Mouse (Mus musculus): Measurements from ENCODE around the gene Rbm44. TPM values are rescaled to one million over a fixed set of nuclear protein-coding genes. Genes with fewer than 3 reads are reported as not detected.

Rbm44 gene
- polyA plus RNA-seq, 1 experiment from 2014 or later: 0.39 TPM

DNA sequence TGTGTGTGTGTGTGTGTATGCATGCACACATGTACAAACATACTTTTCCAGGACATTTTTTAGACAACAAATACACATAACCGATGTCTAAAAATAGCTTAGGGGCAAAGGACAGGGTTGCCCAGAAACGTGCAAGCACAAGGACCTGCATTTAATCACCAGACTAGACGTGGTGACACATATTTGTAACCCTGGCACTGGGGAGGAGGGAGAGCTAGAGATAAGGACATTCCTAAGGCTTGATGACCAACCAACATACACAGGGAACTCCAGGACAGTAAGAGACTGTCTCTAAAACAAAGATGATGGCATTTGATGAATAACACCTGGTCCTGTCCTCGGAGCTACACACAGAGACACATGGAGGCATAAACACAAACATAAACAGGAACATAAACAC lies 35.6 kb upstream of the Rbm44 start:
- peaks cover 9% of the 10 kb centered on the region; the same call in 1 of the 2 replicates for H3K36me3 ChIP-seq (ENCODE audit: control insufficient read depth, insufficient read depth, low read length)
- no peak overlapping the region for H3K27ac ChIP-seq (ENCODE audit: low read depth, low read length)
- no peak overlapping the region for H3K4me3 ChIP-seq (ENCODE audit: low read depth, low read length)
- H3K27me3 ChIP-seq (ENCODE audit: control insufficient read depth, insufficient read depth, low read length): no peaks in the 10 kb centered on the region
- H3K4me1 ChIP-seq (ENCODE audit: control insufficient read depth, insufficient read depth, low read length): no peaks in the 10 kb centered on the region
- H3K9me3 ChIP-seq (ENCODE audit: control insufficient read depth, low read length): no peaks in the 10 kb centered on the region
- 77% methylated on average over 4 of the region's 4 CpGs for WGBS
- no peak overlapping the region for H3K4me2 ChIP-seq (ENCODE audit: low read depth, low read length)
- no peak for ATAC-seq (ENCODE audit: low read depth)
- H3K9ac ChIP-seq (replicated peaks; ENCODE audit: low read depth, low read length): no peak overlapping the region

DNA sequence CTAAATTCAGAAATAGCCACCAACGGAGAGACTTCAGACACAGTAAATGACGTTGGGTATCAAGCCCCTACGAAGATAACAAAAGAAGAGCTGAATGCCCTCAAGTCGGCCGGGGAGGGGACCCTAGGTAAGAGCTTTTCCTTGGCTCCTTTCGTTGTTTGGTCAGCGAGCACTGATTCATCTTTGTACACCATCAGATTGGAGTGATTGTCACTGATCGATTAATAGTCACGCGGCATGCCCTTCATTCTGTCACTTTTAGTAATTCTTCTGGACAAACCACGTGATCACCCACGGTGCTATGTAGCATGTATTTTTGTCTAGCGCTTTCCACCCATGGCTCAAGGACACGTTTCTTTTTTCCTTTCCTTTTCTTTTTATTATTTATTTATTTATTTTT lies 32.7 kb upstream of the Rbm44 start:
- Histone ChIP-seq H3K4me2 (ENCODE audit: low read depth, low read length) (no peak overlapping the region), H3K9me3 (ENCODE audit: control insufficient read depth, low read length) (no peaks in the 10 kb centered on the region), H3K27me3 (ENCODE audit: control insufficient read depth, insufficient read depth, low read length) (no peaks in the 10 kb centered on the region), H3K9ac (replicated peaks; ENCODE audit: low read depth, low read length) (no peak overlapping the region), H3K4me1 (ENCODE audit: control insufficient read depth, insufficient read depth, low read length) (no peaks in the 10 kb centered on the region), H3K27ac (ENCODE audit: low read depth, low read length) (no peak overlapping the region), H3K36me3 (ENCODE audit: control insufficient read depth, insufficient read depth, low read length) (peaks cover 12% of the 10 kb centered on the region; the same call in 1 of the 2 replicates), H3K4me3 (ENCODE audit: low read depth, low read length) (no peak overlapping the region)
- no peak for ATAC-seq (ENCODE audit: low read depth)
- WGBS: 96% methylated on average over 14 of the region's 14 CpGs

DNA sequence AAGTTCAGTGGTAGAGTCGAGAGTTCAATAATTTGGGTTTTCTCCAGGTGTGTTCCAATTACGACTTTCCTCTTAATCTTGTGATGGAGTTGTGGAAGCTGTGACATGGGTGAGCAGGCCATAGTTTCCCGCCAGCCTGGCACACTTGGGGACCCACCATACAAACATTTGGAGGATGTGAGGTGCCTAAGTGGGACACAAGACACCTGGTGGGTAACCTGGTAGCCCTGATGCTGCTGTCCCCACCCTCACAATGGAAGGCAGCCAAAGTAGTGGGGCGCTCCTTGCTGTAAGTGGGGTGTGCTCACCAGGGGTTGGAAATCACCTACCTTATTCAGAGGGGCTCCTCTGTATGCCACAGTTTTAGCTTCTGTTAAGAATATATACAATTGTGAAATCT lies 32.3 kb upstream of the Rbm44 start:
- Histone ChIP-seq H3K4me2 (ENCODE audit: low read depth, low read length) (no peak overlapping the region), H3K4me1 (ENCODE audit: control insufficient read depth, insufficient read depth, low read length) (no peaks in the 10 kb centered on the region), H3K9me3 (ENCODE audit: control insufficient read depth, low read length) (no peaks in the 10 kb centered on the region), H3K27ac (ENCODE audit: low read depth, low read length) (no peak overlapping the region), H3K27me3 (ENCODE audit: control insufficient read depth, insufficient read depth, low read length) (no peaks in the 10 kb centered on the region), H3K4me3 (ENCODE audit: low read depth, low read length) (no peak overlapping the region), H3K36me3 (ENCODE audit: control insufficient read depth, insufficient read depth, low read length) (peaks cover 12% of the 10 kb centered on the region; the same call in 1 of the 2 replicates), H3K9ac (replicated peaks; ENCODE audit: low read depth, low read length) (no peak overlapping the region)
- ATAC-seq (ENCODE audit: low read depth): no peak
- WGBS: 96% methylated on average over 4 of the region's 4 CpGs

DNA sequence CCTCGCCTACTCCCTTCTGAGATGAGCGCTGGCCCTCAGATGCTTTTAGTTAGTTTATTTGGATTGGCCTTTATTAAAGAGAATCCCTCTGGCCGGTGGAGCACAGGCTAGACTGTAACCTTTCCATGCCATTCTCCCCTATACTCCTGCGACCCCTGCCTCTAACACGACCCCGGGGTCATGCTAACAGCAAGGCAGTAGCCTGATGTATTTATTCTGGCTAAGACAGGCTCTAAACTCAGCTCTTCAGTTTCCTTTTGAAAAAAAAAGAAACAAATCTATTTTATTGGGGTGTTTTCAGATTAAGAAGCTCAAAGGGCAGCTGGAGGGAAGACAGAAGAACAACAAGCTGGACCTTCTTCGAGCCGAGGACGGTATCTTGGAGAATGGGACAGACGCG lies 22.8 kb upstream of the Rbm44 start:
- H3K36me3 ChIP-seq (ENCODE audit: control insufficient read depth, insufficient read depth, low read length): peaks cover 15% of the 10 kb centered on the region
- no peaks in the 10 kb centered on the region for H3K27me3 ChIP-seq (ENCODE audit: control insufficient read depth, insufficient read depth, low read length)
- H3K4me2 ChIP-seq (ENCODE audit: low read depth, low read length): no peak overlapping the region
- H3K4me3 ChIP-seq (ENCODE audit: low read depth, low read length): no peak overlapping the region
- no peak for ATAC-seq (ENCODE audit: low read depth)
- no peak overlapping the region for H3K9ac ChIP-seq (replicated peaks; ENCODE audit: low read depth, low read length)
- WGBS: 79% methylated on average over 11 of the region's 11 CpGs
- H3K27ac ChIP-seq (ENCODE audit: low read depth, low read length): no peak overlapping the region
- H3K9me3 ChIP-seq (ENCODE audit: control insufficient read depth, low read length): no peaks in the 10 kb centered on the region
- no peaks in the 10 kb centered on the region for H3K4me1 ChIP-seq (ENCODE audit: control insufficient read depth, insufficient read depth, low read length)

DNA sequence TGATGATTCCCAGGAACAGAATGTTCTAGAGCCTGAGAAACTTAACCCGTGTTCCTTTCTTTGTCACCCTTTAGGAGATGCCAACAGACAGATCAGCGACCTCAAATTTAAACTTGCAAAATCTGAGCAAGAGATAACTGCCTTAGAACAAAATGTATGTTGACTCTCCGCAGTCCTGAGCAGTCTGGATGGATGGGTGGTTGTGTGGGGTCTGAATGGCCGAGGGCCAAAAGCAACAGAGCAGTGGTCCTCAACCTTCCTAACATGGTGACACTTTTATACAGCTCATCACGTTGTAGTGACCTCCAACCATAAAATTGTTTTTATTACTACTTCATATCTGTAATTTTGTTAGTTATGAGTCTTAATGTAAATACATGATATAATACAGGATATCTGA lies 21.9 kb upstream of the Rbm44 start:
- Histone ChIP-seq H3K27me3 (ENCODE audit: control insufficient read depth, insufficient read depth, low read length) (no peaks in the 10 kb centered on the region), H3K9ac (replicated peaks; ENCODE audit: low read depth, low read length) (no peak overlapping the region), H3K27ac (ENCODE audit: low read depth, low read length) (no peak overlapping the region), H3K9me3 (ENCODE audit: control insufficient read depth, low read length) (no peaks in the 10 kb centered on the region), H3K4me1 (ENCODE audit: control insufficient read depth, insufficient read depth, low read length) (no peaks in the 10 kb centered on the region), H3K36me3 (ENCODE audit: control insufficient read depth, insufficient read depth, low read length) (peaks cover 15% of the 10 kb centered on the region), H3K4me2 (ENCODE audit: low read depth, low read length) (no peak overlapping the region), H3K4me3 (ENCODE audit: low read depth, low read length) (no peak overlapping the region)
- 93% methylated on average over 5 of the region's 5 CpGs for WGBS
- no peak for ATAC-seq (ENCODE audit: low read depth)

DNA sequence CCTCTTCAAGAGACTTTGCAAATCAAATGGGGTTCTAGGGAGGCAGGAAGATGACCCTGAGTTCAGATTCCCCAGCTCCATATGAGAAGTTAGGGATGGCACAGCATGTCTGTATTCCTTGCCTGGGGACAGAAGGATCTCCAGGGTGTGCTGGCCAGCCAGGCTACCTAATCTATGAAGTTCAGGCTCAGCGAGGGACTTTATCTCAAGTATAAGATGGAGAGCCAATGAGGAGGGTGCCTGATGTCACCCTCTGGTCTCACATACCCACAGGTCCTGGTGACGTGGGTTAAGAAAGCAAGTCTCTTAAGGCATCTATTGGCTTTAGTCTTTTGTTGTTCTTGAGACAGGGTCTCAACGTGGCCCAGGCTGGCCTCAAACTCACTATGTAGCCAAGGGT lies 21.4 kb upstream of the Rbm44 start:
- Histone ChIP-seq H3K9ac (replicated peaks; ENCODE audit: low read depth, low read length) (no peak overlapping the region), H3K4me1 (ENCODE audit: control insufficient read depth, insufficient read depth, low read length) (no peaks in the 10 kb centered on the region), H3K36me3 (ENCODE audit: control insufficient read depth, insufficient read depth, low read length) (peaks cover 15% of the 10 kb centered on the region), H3K27me3 (ENCODE audit: control insufficient read depth, insufficient read depth, low read length) (no peaks in the 10 kb centered on the region), H3K9me3 (ENCODE audit: control insufficient read depth, low read length) (no peaks in the 10 kb centered on the region), H3K4me2 (ENCODE audit: low read depth, low read length) (no peak overlapping the region), H3K4me3 (ENCODE audit: low read depth, low read length) (no peak overlapping the region), H3K27ac (ENCODE audit: low read depth, low read length) (no peak overlapping the region)
- 92% methylated on average over 3 of the region's 3 CpGs for WGBS
- no peak for ATAC-seq (ENCODE audit: low read depth)

DNA sequence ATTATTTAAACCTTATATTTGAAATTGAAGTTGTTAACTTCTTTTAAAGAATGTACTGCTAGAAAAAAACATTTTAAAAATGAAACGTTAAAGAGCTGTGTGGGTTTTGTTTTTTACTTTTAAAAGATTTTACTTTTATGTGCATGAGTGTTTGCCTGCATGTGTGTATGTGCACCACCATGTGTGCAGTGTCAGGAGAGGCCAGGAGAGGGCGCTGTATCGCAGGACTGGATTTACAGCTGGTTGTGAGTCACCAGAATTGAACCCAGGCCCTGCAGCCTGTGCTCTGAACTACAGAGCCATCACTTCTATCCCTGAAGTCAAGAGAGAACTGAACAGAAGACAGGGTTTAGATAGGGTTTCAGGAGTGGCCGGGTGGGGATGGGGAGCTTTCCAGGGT lies 16.0 kb upstream of the Rbm44 start:
- 89% methylated on average over 4 of the region's 4 CpGs for WGBS

DNA sequence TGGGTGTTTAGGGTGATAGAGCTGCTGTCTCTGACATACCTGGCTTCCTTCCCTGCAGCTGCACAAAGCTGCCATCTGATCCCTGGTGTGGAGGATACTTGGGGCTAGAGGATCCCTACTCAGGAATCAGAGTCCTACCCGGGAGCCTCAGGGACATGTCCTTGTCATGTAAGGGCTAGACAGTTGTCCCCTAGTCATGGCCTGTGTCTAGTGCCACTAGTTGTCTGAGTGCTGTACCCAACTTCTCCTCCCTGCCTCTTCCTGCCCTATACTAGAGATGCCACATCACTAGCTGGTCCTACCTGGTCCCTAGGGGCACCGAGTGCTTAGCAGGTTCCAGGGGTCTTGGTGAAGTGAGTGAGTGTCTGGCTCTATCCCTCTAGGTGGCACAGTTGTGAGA lies 7.9 kb upstream of the Rbm44 start:
- no peaks in the 10 kb centered on the region for H3K36me3 ChIP-seq (ENCODE audit: control insufficient read depth, insufficient read depth, low read length)
- no peak overlapping the region for H3K27ac ChIP-seq (ENCODE audit: low read depth, low read length)
- no peaks in the 10 kb centered on the region for H3K4me1 ChIP-seq (ENCODE audit: control insufficient read depth, insufficient read depth, low read length)
- no peak overlapping the region for H3K9ac ChIP-seq (replicated peaks; ENCODE audit: low read depth, low read length)
- no peaks in the 10 kb centered on the region for H3K27me3 ChIP-seq (ENCODE audit: control insufficient read depth, insufficient read depth, low read length)
- no peak overlapping the region for H3K4me3 ChIP-seq (ENCODE audit: low read depth, low read length)
- no peak for ATAC-seq (ENCODE audit: low read depth)
- H3K9me3 ChIP-seq (ENCODE audit: control insufficient read depth, low read length): no peaks in the 10 kb centered on the region
- 87% methylated on average over 2 of the region's 2 CpGs for WGBS
- no peak overlapping the region for H3K4me2 ChIP-seq (ENCODE audit: low read depth, low read length)

More for the DNA sequence above, 16.0 kb upstream of the Rbm44 start:
- Histone ChIP-seq H3K27me3 (ENCODE audit: control insufficient read depth, insufficient read depth, low read length) (no peaks in the 10 kb centered on the region), H3K4me2 (ENCODE audit: low read depth, low read length) (no peak overlapping the region), H3K4me1 (ENCODE audit: control insufficient read depth, insufficient read depth, low read length) (no peaks in the 10 kb centered on the region), H3K36me3 (ENCODE audit: control insufficient read depth, insufficient read depth, low read length) (peaks cover 10% of the 10 kb centered on the region; the same call in 1 of the 2 replicates), H3K27ac (ENCODE audit: low read depth, low read length) (no peak overlapping the region), H3K9ac (replicated peaks; ENCODE audit: low read depth, low read length) (no peak overlapping the region), H3K9me3 (ENCODE audit: control insufficient read depth, low read length) (no peaks in the 10 kb centered on the region), H3K4me3 (ENCODE audit: low read depth, low read length) (no peak overlapping the region)
- ATAC-seq (ENCODE audit: low read depth): no peak

DNA sequence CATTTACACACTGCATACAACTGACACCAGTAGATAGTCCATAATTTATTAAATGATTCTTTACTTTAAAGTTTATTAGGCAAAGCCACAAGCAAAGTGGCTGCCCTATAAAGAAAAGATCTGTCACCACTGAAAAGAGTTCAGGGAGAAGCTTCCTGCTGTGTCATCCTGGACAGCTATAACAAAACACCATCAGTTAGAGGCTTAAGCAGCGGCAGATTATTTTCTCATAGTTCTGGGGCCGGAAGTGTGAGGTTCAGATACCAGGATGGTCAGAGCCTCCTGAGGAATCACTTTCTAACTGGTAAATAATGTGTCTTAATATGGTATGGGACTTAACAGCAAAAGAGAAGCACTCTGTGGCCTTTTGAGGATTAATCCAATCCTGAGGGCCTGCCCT lies 6.6 kb downstream of the Rbm44 start:
- Histone ChIP-seq H3K4me3 (ENCODE audit: low read depth, low read length) (no peak overlapping the region), H3K27ac (ENCODE audit: low read depth, low read length) (no peak overlapping the region), H3K27me3 (ENCODE audit: control insufficient read depth, insufficient read depth, low read length) (no peaks in the 10 kb centered on the region), H3K4me1 (ENCODE audit: control insufficient read depth, insufficient read depth, low read length) (no peaks in the 10 kb centered on the region), H3K9me3 (ENCODE audit: control insufficient read depth, low read length) (no peaks in the 10 kb centered on the region), H3K36me3 (ENCODE audit: control insufficient read depth, insufficient read depth, low read length) (no peaks in the 10 kb centered on the region), H3K9ac (replicated peaks; ENCODE audit: low read depth, low read length) (no peak overlapping the region), H3K4me2 (ENCODE audit: low read depth, low read length) (no peak overlapping the region)
- no peak for ATAC-seq (ENCODE audit: low read depth)
- WGBS: 76% methylated on average over 2 of the region's 2 CpGs

DNA sequence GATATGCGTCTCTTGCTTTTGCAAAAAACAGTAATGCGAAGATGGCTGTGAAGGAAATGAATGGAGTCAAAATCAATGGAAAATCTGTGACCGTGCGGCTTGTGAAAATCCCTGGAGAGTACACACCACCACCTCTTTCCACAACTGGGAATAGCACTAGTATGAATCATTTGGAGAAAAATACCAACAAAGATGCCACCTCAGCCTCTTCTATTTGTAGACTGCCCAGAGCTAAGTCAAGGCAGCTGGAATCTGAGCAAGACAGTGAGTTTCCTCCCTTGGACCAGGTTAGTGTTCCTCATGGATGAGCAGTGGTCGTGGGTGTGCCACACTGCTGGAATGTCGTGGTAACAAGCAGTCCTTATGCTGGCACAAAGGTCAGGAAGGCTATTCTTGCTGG lies 21.9 kb downstream of the Rbm44 start:
- no peak overlapping the region for H3K4me2 ChIP-seq (ENCODE audit: low read depth, low read length)
- no peaks in the 10 kb centered on the region for H3K36me3 ChIP-seq (ENCODE audit: control insufficient read depth, insufficient read depth, low read length)
- no peak overlapping the region for H3K9ac ChIP-seq (replicated peaks; ENCODE audit: low read depth, low read length)
- no peaks in the 10 kb centered on the region for H3K27me3 ChIP-seq (ENCODE audit: control insufficient read depth, insufficient read depth, low read length)
- H3K4me3 ChIP-seq (ENCODE audit: low read depth, low read length): no peak overlapping the region
- ATAC-seq (ENCODE audit: low read depth): no peak
- WGBS: 83% methylated on average over 6 of the region's 6 CpGs
- H3K9me3 ChIP-seq (ENCODE audit: control insufficient read depth, low read length): no peaks in the 10 kb centered on the region
- H3K4me1 ChIP-seq (ENCODE audit: control insufficient read depth, insufficient read depth, low read length): no peaks in the 10 kb centered on the region
- H3K27ac ChIP-seq (ENCODE audit: low read depth, low read length): no peak overlapping the region
